Mouse (Mus musculus) heart, embryonic 14.5 days (tissue): ENCODE measurements around the gene Tom1l1. TPM values are rescaled to one million over a fixed set of nuclear protein-coding genes. Genes with fewer than 3 reads are reported as not detected.

Experiments
- ATAC-seq: fragments of 200-750 bp; cut with Nextera tagmentation; 2 replicates; pipeline ENCODE4 v1.8.0; 2017; ENCODE audit warnings: low read depth, moderate TSS enrichment; ENCODE audit not compliant: insufficient number of reproducible peaks, insufficient read depth, low FRiP score
- H3K27ac ChIP-seq, 2 experiments: fragments of 200-500 bp in 1 of 2; fragments of 300-500 bp in 1 of 2; sonication (generic) in 1 of 2; replicated peaks in 1 of 2; 2 replicates each; pipeline ENCODE4 v1.5.1; 2012 to 2014; ENCODE audit warnings: low read depth in 2 of 2, low read length in 2 of 2, control low read depth in 1 of 2, mild to moderate bottlenecking in 1 of 2, mixed read lengths in 1 of 2; ENCODE audit not compliant: control insufficient read depth in 1 of 2, insufficient read depth in 1 of 2
- H3K27me3 ChIP-seq: fragments of 300-500 bp; sonication (generic); 2 replicates; pipeline ENCODE4 v1.6.1; 2014; ENCODE audit warnings: mild to moderate bottlenecking, low read length, control low read depth; ENCODE audit not compliant: control insufficient read depth, insufficient read depth
- H3K36me3 ChIP-seq: fragments of 300-500 bp; sonication (generic); 2 replicates; pipeline ENCODE4 v1.6.1; 2014; ENCODE audit warnings: mild to moderate bottlenecking, control low read depth, low read length, mixed read lengths; ENCODE audit not compliant: control insufficient read depth, insufficient read depth
- H3K4me1 ChIP-seq, 2 experiments: fragments of 200-500 bp in 1 of 2; fragments of 300-500 bp in 1 of 2; sonication (generic) in 1 of 2; 2 replicates each; pipeline ENCODE4 v1.6.1; 2012 to 2014; ENCODE audit warnings: low read length in 2 of 2, control low read depth in 1 of 2, mixed read lengths in 1 of 2; ENCODE audit not compliant: control insufficient read depth in 2 of 2, insufficient read depth in 2 of 2
- H3K4me2 ChIP-seq: fragments of 300-500 bp; sonication (generic); 2 replicates; pipeline ENCODE4 v1.6.1; 2014; ENCODE audit warnings: mild to moderate bottlenecking, low read length
- H3K4me3 ChIP-seq, 2 experiments: fragments of 200-500 bp in 1 of 2; fragments of 300-500 bp in 1 of 2; sonication (generic) in 1 of 2; 2 replicates each; pipeline ENCODE4 v1.5.1; 2012 to 2014; ENCODE audit warnings: low read length in 2 of 2, mild to moderate bottlenecking in 2 of 2, control low read depth in 1 of 2, low read depth in 1 of 2, moderate library complexity in 1 of 2; ENCODE audit not compliant: control insufficient read depth in 1 of 2, insufficient read depth in 1 of 2
- H3K9ac ChIP-seq: fragments of 300-500 bp; sonication (generic); 2 replicates; pipeline ENCODE4 v1.6.1; 2014; ENCODE audit warnings: mild to moderate bottlenecking, low read length
- H3K9me3 ChIP-seq: fragments of 300-500 bp; sonication (generic); 2 replicates; pipeline ENCODE4 v1.6.1; 2016; ENCODE audit warnings: low read length, control low read depth; ENCODE audit not compliant: control insufficient read depth
- WGBS: fragments of 180-500 bp; shearing (Covaris S2); extraction: QIAGEN DNeasy Blood & Tissue Kit; methylation state at CpG from one replicate; pipeline ENCODE4 v1.1.7; 2014; 5-methylcytosine and 5-hydroxymethylcytosine counted together
- polyA plus RNA-seq: library from polyadenylated mRNA; unstranded; fragments of >200 nt; fragmentation: Nextera tagmentation; extraction: Ambion mirVana; gene quantifications from 2 replicates; pipeline ENCODE4 v1.2.1, GENCODE M21; 2014

The Tom1l1 gene
- polyA plus RNA-seq: 36.9 and 42.9 TPM in 2 replicates

DNA sequence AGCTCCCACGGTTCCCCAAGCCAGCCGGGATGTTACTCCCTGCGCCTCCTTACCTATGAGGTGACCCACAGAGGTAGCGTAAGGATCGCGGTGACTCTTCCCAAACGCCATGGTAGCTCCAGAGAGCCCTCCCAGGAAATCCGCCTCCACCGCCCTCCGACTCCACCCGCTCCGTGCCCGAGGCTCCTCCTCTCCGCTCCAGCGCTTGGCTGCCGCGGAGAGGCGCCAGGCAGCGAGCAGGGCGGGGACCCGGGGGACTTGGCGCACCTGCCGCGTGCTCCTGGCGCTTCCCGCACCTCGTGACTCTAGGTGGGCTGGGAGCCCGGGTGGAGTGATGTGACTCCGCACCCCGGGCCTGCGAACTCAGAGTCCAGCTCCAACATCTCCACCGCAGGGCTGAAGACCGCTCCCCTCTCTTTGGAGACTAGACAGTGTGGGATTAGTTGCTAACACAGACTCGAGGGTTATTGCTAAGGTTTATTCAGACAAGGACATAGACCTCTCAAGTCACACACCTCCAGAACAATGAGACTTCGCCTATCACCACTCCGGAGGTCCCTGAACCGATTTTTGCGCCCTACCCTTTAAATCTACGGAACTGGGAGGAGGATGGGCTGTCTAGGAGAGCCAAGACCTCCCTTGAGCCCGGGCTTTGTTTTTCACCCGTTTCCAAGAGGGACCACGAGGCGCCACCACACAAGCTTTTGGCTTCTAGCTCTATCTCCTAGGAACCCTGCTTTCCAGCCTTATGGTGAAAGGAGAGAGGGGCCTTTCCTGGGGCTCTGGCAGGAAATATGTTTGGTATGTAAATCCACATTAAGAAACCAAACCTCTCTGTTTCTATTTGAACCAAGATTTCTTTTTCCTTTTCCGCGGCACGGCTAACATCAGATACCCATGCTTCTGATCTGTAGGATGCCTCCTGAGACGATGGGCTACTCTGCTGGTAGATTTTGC lies at the start of gene Tom1l1:
Gene Tom1l1 (minus strand): TSS at position 907 of the 957 bp plus-strand sequence.
- H3K36me3 ChIP-seq: peaks cover 20% of the 10 kb centered on the region
- WGBS: 8% methylated on average over 47 of the region's 47 CpGs
- 0 out of 4 replicates have a peak within 1 kb of the TSS, but pooled peaks of 1 of the 2 experiments have one; percentile 19 for H3K27ac ChIP-seq
- H3K9ac ChIP-seq: peak within 1 kb of the TSS; percentile 86
- peak within 1 kb of the TSS; percentile 76 to 81 for H3K4me3 ChIP-seq
- ATAC-seq: peak; percentile 91
- H3K4me1 ChIP-seq: peaks cover 7 to 12% of the 10 kb centered on the region in 2 experiments; a peak in 3 of 4 replicates
- H3K4me2 ChIP-seq: peak within 1 kb of the TSS; percentile 91
- H3K27me3 ChIP-seq: no peaks in the 10 kb centered on the region
- H3K9me3 ChIP-seq: no peaks in the 10 kb centered on the region

DNA sequence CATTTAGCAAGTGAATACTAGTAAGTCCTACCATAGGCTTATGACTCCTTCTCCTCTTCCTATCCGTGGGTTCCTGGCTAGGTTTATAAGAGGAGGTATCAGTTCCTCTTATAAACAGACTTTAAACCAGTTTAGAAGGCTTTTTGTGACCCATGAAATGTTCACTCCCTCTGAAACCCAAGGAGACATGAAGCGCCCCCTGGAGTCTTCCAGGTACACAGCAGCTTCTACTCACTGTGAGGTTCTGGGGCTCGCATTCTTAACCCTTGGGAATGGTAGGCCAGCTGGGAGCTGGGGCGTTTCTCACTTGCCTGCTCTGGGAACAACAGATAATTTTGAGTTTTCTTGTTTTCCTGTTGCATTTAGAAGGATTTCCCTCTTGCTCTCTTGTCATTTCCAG lies 45.4 kb upstream of the Tom1l1 start:
- Histone ChIP-seq H3K4me2 (no peak overlapping the region), H3K27ac (no peak overlapping the region), H3K9me3 (no peaks in the 10 kb centered on the region), H3K36me3 (no peaks in the 10 kb centered on the region), H3K27me3 (no peaks in the 10 kb centered on the region), H3K4me3 (no peak overlapping the region), H3K4me1 (peaks cover 2 to 8% of the 10 kb centered on the region in 2 experiments; a peak in 3 of 4 replicates), H3K9ac (no peak overlapping the region)
- 71% methylated on average over 4 of the region's 4 CpGs for WGBS
- ATAC-seq: no peak

DNA sequence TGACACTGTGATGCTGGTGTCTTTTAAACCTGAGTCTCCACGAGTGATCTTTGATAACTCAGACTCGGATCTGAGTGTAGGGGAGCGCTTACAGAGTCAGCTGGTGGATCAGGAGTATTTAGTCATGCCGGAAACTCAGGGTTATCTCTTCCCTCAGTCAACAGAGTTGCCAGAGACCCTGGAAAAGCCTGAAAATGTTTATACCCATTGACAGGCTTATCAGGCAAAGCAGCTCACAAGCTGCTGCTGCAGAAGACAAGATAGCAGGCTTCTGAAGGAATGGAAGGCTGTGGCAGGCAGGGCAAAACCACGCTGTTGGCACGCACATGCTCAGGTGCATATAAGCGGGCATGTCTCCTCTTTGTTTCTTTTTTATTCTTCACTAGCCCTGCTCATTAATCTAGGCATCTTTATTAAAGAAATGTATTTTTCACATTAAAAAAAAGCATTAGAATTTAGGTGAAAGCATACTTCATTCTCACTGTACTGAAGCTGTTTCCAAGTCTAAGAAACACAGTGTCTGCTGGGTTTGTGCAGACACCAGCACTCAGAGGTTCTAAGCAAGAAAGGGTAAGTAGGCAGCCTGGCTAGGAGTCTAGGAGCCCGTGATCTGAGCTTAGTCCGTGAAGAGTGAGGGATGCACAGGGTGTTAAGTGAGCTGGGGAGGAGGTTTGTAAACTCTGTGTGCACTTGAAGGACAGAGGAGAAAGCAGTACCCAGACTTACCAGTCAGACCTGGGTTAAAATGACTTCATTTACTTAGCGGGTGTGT lies 39.4 kb upstream of the Tom1l1 start:
- no peak for ATAC-seq
- no peak overlapping the region for H3K9ac ChIP-seq
- no peak overlapping the region for H3K4me3 ChIP-seq
- H3K9me3 ChIP-seq: no peaks in the 10 kb centered on the region
- H3K27ac ChIP-seq: peak overlapping the region in 1 of 2 experiments; percentile 57; a peak in 2 of 4 replicates
- H3K27me3 ChIP-seq: no peaks in the 10 kb centered on the region
- peak overlapping the region; percentile 45 for H3K4me2 ChIP-seq
- WGBS: 23% methylated on average over 10 of the region's 10 CpGs
- H3K4me1 ChIP-seq: peaks cover 10 to 17% of the 10 kb centered on the region in 2 experiments
- H3K36me3 ChIP-seq: no peaks in the 10 kb centered on the region

DNA sequence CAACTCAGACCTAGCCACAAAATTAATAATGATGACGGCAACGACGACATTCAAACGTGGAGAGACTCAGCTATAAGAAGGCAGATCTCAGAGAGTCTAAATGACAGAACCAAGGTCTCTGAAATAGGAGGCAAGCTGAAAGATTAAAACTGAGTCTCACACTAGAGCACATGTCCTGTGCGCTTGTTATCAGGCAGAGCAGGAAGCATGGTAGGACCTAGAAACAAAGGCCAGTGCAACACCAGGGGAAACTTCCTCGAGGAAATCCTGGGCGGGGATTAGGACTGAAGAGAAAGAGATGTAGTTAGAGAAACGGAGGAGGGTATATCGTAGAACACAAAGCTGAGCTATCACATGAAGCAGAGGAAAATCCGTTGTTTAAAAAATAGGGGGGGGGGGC lies 38.6 kb upstream of the Tom1l1 start:
- Histone ChIP-seq H3K9ac (no peak overlapping the region), H3K4me1 (peaks cover 10 to 17% of the 10 kb centered on the region in 2 experiments), H3K4me2 (peak overlapping the region; percentile 45), H3K27me3 (no peaks in the 10 kb centered on the region), H3K36me3 (no peaks in the 10 kb centered on the region), H3K9me3 (no peaks in the 10 kb centered on the region), H3K27ac (peak overlapping the region in 1 of 2 experiments; percentile 57; a peak in 2 of 4 replicates), H3K4me3 (no peak overlapping the region)
- WGBS: 65% methylated on average over 10 of the region's 10 CpGs
- ATAC-seq: 0 out of 2 replicates have a peak, but pooled peaks have one; percentile 47

DNA sequence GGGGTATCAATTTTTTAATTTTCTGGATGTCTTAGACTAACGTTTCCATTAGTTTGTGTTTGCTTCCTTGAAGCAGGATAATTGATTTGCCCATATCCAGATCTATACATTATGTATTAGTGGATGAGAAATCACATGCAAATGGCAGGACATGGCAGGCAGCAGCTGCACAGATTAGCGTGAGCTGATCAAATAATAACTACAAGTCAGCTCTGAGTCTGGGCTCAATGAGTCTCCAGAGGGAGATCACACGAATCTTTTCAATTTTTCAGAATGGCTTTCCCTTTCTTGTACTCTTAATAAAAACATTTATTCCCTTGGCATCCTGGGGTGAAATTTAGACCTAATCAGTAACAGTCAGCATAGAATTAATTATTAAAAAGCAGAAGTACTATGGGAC lies 34.1 kb upstream of the Tom1l1 start:
- H3K4me3 ChIP-seq: no peak overlapping the region
- H3K27me3 ChIP-seq: no peaks in the 10 kb centered on the region
- no peak for ATAC-seq
- 87% methylated on average over 3 of the region's 3 CpGs for WGBS
- H3K9me3 ChIP-seq: no peaks in the 10 kb centered on the region
- peaks cover 3% of the 10 kb centered on the region in 2 experiments; a peak in 3 of 4 replicates for H3K4me1 ChIP-seq
- H3K4me2 ChIP-seq: no peak overlapping the region
- no peak overlapping the region for H3K27ac ChIP-seq
- no peaks in the 10 kb centered on the region for H3K36me3 ChIP-seq
- H3K9ac ChIP-seq: no peak overlapping the region

DNA sequence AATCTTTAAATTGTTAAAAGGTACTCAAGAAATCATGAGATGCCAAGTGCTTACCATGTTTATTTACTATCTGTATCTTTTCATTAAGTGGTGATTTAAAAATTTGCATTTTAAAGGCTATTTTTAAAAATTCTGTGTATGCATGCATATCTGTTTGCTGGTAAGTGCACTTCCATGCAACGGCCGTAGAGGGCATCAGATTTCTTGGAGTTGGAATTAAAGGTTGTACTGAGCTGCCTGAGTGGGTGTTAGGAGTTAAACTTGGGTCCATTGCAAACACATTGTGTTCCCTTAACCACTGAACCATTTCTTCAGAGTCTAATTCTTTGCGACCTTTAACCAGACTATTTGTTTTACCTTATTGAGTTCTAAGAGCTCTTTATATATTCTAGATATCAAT lies 29.6 kb upstream of the Tom1l1 start:
- H3K27ac ChIP-seq: no peak overlapping the region
- H3K4me1 ChIP-seq: no peaks in the 10 kb centered on the region
- H3K27me3 ChIP-seq: no peaks in the 10 kb centered on the region
- H3K36me3 ChIP-seq: no peaks in the 10 kb centered on the region
- 86% methylated on average over 3 of the region's 3 CpGs for WGBS
- ATAC-seq: no peak
- no peaks in the 10 kb centered on the region for H3K9me3 ChIP-seq
- no peak overlapping the region for H3K4me3 ChIP-seq
- no peak overlapping the region for H3K9ac ChIP-seq
- H3K4me2 ChIP-seq: no peak overlapping the region

DNA sequence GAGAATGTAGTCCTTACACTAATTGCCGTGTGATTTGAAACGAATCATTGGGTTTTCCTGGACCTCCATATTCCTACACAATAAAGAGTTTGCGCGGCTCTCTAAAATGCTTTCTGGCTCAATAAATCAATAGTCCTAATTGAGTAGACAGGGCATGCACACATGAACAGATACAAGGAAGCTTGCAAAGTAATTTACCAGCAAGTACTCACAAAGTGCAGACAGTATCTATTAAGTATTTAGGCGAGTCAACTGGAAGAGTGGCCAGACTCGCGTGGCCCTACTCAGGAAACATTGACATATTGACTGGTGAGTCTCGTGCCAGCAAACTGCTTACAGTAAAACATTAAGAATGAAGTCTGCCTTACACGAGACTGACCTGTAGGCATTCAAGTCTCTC lies 23.4 kb upstream of the Tom1l1 start:
- Histone ChIP-seq H3K4me2 (no peak overlapping the region), H3K36me3 (no peaks in the 10 kb centered on the region), H3K27ac (no peak overlapping the region), H3K4me3 (no peak overlapping the region), H3K4me1 (no peaks in the 10 kb centered on the region), H3K9me3 (no peaks in the 10 kb centered on the region), H3K27me3 (no peaks in the 10 kb centered on the region), H3K9ac (no peak overlapping the region)
- ATAC-seq: no peak
- 90% methylated on average over 9 of the region's 9 CpGs for WGBS
